Mouse (Mus musculus): ENCODE measurements around the gene Prdm13.
A peak's percentile ranks its signal among the peaks of the same experiment; 100 is the strongest.

Prdm13 gene

GRCm38 (mm10) chr4:21685595-21686091 lies at the start of gene Prdm13:
Gene Prdm13, minus strand, starts transcription at chr4:21685963.
- DNase-seq: no peak

- peak; percentile 90 for DNase-seq
Observed at GRCm38 (mm10) chr4:21727615-21728165, 41.9 kb upstream of the Prdm13 start, which contains the start of gene Ccnc. Gene Ccnc, plus strand, starts transcription at chr4:21727701.

GRCm38 (mm10) chr4:21726912-21727614 lies 41.3 kb upstream of the Prdm13 start:
- peak; percentile 77 for DNase-seq

GRCm38 (mm10) chr4:21722752-21723334 lies 37.1 kb upstream of the Prdm13 start:
- no peak for DNase-seq

- DNase-seq: no peak
Observed at GRCm38 (mm10) chr4:21712147-21712546, 26.4 kb upstream of the Prdm13 start.

- DNase-seq: no peak
Observed at GRCm38 (mm10) chr4:21705046-21705445, 19.3 kb upstream of the Prdm13 start.

- peak; percentile 34 for DNase-seq
Observed at GRCm38 (mm10) chr4:21695638-21696254, 10.0 kb upstream of the Prdm13 start.

- DNase-seq: no peak
Observed at GRCm38 (mm10) chr4:21690221-21690620, 4.5 kb upstream of the Prdm13 start.

- DNase-seq: no peak
Observed at GRCm38 (mm10) chr4:21689492-21689941, 3.8 kb upstream of the Prdm13 start.

- DNase-seq: no peak
Observed at GRCm38 (mm10) chr4:21688703-21689200, 3.0 kb upstream of the Prdm13 start.

GRCm38 (mm10) chr4:21687783-21688702 lies 2.3 kb upstream of the Prdm13 start:
- no peak for DNase-seq

GRCm38 (mm10) chr4:21686934-21687333 lies 1.2 kb upstream of the Prdm13 start:
- DNase-seq: no peak

GRCm38 (mm10) chr4:21686416-21686815 lies 653 bp upstream of the Prdm13 start:
- DNase-seq: no peak

- DNase-seq: no peak
Observed at GRCm38 (mm10) chr4:21684341-21684970, 1.3 kb downstream of the Prdm13 start.

- no peak for DNase-seq
Observed at GRCm38 (mm10) chr4:21682421-21683150, 3.2 kb downstream of the Prdm13 start.

GRCm38 (mm10) chr4:21680971-21681370 lies 4.8 kb downstream of the Prdm13 start:
- DNase-seq: no peak

GRCm38 (mm10) chr4:21679624-21680480 lies 5.9 kb downstream of the Prdm13 start:
- DNase-seq: no peak

GRCm38 (mm10) chr4:21678975-21679623 lies 6.7 kb downstream of the Prdm13 start:
- DNase-seq: no peak

Data from cerebellum, adult 9-10 months (tissue).